ENCODE assay signal across 9 mouse cellular contexts in genomic region chr10:91236844-91237243, GRCm38 (mm10). TPM values are rescaled to one million over a fixed set of nuclear protein-coding genes. Genes with fewer than 3 reads are reported as not detected.
DNase-seq lines count a peak whose midpoint lies in the region; ATAC-seq and TF ChIP-seq lines count a peak whose summit lies in the region.
"Had no signal": no experiment of that assay in that cellular context is flagged by ENCODE, and none has a peak within 500 bp of the region (broad histone marks: within the 10 kb centered on the region; RNA-seq: fewer than 3 reads in every experiment).

No protein-coding gene starts in this region.

- TF ChIP-seq CTCF in layer of hippocampus, adult 2 months (conservative IDR thresholded peaks at IDR 0.05) = peak; percentile 85
- peak; percentile 72 for TF ChIP-seq CTCF in heart, postnatal 0 days (IDR thresholded peaks at IDR 0.05; ENCODE audit: low read depth)

- DNase-seq in layer of hippocampus, adult 2 months (ENCODE audit: low spot score in 2 of 2) = peak; percentile 21 to 25
- no peak for DNase-seq in layer of hippocampus, adult 8-10 months (ENCODE audit: low spot score in 2 of 2)
- peak; percentile 57 for DNase-seq in adipocyte (ENCODE audit: low spot score)
- DNase-seq in embryonic facial prominence, embryonic 11.5 days (ENCODE audit: low spot score) = peak; percentile 89
- DNase-seq in heart, postnatal 0 days (ENCODE audit: low spot score) = peak; percentile 95
- no peak for DNase-seq in spleen, postnatal 4 days (ENCODE audit: low spot score in 2 of 2)

- no peak for ATAC-seq in embryonic facial prominence, embryonic 11.5 days (replicated peaks; ENCODE audit: insufficient number of reproducible peaks, low FRiP score, low TSS enrichment, low read depth)
- peak; percentile 80 for ATAC-seq in heart, postnatal 0 days (ENCODE audit: insufficient read depth, low read depth)
- ATAC-seq in limb, embryonic 12.5 days (ENCODE audit: insufficient number of reproducible peaks, insufficient read depth, low FRiP score, low TSS enrichment, low read depth) = no peak
- 0 out of 2 replicates have a peak, but pooled peaks have one; percentile 29 for ATAC-seq in stomach, embryonic 14.5 days (ENCODE audit: insufficient number of reproducible peaks, insufficient read depth, low FRiP score, low read depth)

- H3K4me2 ChIP-seq in embryonic facial prominence, embryonic 11.5 days (ENCODE audit: low read depth, low read length) = no peak overlapping the region
- H3K4me2 ChIP-seq in heart, postnatal 0 days (ENCODE audit: low read depth, low read length) = peak overlapping the region; percentile 30
- H3K4me2 ChIP-seq in limb, embryonic 12.5 days = no peak overlapping the region
- no peak overlapping the region for H3K4me2 ChIP-seq in stomach, embryonic 14.5 days (replicated peaks; ENCODE audit: low read depth, low read length)
- H3K4me2 ChIP-seq: midbrain, embryonic 12.5 days had no signal

- H3K36me3 ChIP-seq in embryonic facial prominence, embryonic 11.5 days (replicated peaks; ENCODE audit: control insufficient read depth, insufficient read depth, low read depth, low read length) = no peaks in the 10 kb centered on the region
- no peaks in the 10 kb centered on the region for H3K36me3 ChIP-seq in heart, postnatal 0 days (replicated peaks; ENCODE audit: control insufficient read depth, insufficient read depth, low read length)
- no peaks in the 10 kb centered on the region for H3K36me3 ChIP-seq in limb, embryonic 12.5 days
- H3K36me3 ChIP-seq in stomach, embryonic 14.5 days (ENCODE audit: control insufficient read depth, insufficient read depth, low read length) = no peaks in the 10 kb centered on the region
- H3K36me3 ChIP-seq: midbrain, embryonic 12.5 days had no signal

- H3K4me3 ChIP-seq in layer of hippocampus, adult 2 months = no peak overlapping the region; the same call in 1 of the 2 replicates
- no peak overlapping the region for H3K4me3 ChIP-seq in embryonic facial prominence, embryonic 11.5 days (ENCODE audit: low read depth, low read length)
- no peak overlapping the region for H3K4me3 ChIP-seq in heart, postnatal 0 days (ENCODE audit: low read depth, low read length)
- H3K4me3 ChIP-seq in limb, embryonic 12.5 days (replicated peaks) = no peak overlapping the region
- no peak overlapping the region for H3K4me3 ChIP-seq in stomach, embryonic 14.5 days (ENCODE audit: low read depth, low read length)
- H3K4me3 ChIP-seq: midbrain, embryonic 12.5 days had no signal

- no peaks in the 10 kb centered on the region for H3K4me1 ChIP-seq in embryonic facial prominence, embryonic 11.5 days (ENCODE audit: control insufficient read depth, insufficient read depth, low read length)
- H3K4me1 ChIP-seq in heart, postnatal 0 days (ENCODE audit: control insufficient read depth, insufficient read depth) = peaks cover 25% of the 10 kb centered on the region
- peaks cover 45% of the 10 kb centered on the region for H3K4me1 ChIP-seq in limb, embryonic 12.5 days (replicated peaks)
- peaks cover 12% of the 10 kb centered on the region for H3K4me1 ChIP-seq in stomach, embryonic 14.5 days (ENCODE audit: control insufficient read depth, insufficient read depth, low read length)

- no peak for TF ChIP-seq EP300 in heart, postnatal 0 days (IDR thresholded peaks at IDR 0.05; ENCODE audit: low read depth)

- no peaks in the 10 kb centered on the region for H3K27me3 ChIP-seq in embryonic facial prominence, embryonic 11.5 days (ENCODE audit: control insufficient read depth, insufficient read depth, low read length)
- H3K27me3 ChIP-seq in heart, postnatal 0 days (ENCODE audit: control insufficient read depth, insufficient read depth, low read length) = no peaks in the 10 kb centered on the region
- H3K27me3 ChIP-seq in limb, embryonic 12.5 days = no peaks in the 10 kb centered on the region
- no peaks in the 10 kb centered on the region for H3K27me3 ChIP-seq in stomach, embryonic 14.5 days (ENCODE audit: control insufficient read depth, insufficient read depth, low read length)

- no peak overlapping the region for H3K9ac ChIP-seq in embryonic facial prominence, embryonic 11.5 days (replicated peaks; ENCODE audit: low read length)
- no peak overlapping the region for H3K9ac ChIP-seq in heart, postnatal 0 days (replicated peaks; ENCODE audit: low read depth, low read length)
- no peak overlapping the region for H3K9ac ChIP-seq in limb, embryonic 12.5 days (replicated peaks)
- H3K9ac ChIP-seq in stomach, embryonic 14.5 days (replicated peaks; ENCODE audit: low read depth, low read length) = no peak overlapping the region
- H3K9ac ChIP-seq: midbrain, embryonic 12.5 days had no signal

- H3K9me3 ChIP-seq in embryonic facial prominence, embryonic 11.5 days (replicated peaks; ENCODE audit: control insufficient read depth, low read length) = no peaks in the 10 kb centered on the region
- H3K9me3 ChIP-seq in heart, postnatal 0 days (replicated peaks; ENCODE audit: control insufficient read depth, low read length) = no peaks in the 10 kb centered on the region
- no peaks in the 10 kb centered on the region for H3K9me3 ChIP-seq in limb, embryonic 12.5 days
- no peaks in the 10 kb centered on the region for H3K9me3 ChIP-seq in stomach, embryonic 14.5 days (ENCODE audit: control insufficient read depth, low read depth, low read length)
- H3K9me3 ChIP-seq: midbrain, embryonic 12.5 days had no signal

- no peak overlapping the region for H3K27ac ChIP-seq in layer of hippocampus, adult 2 months
- H3K27ac ChIP-seq in embryonic facial prominence, embryonic 11.5 days (replicated peaks; ENCODE audit: low read depth, low read length) = no peak overlapping the region
- peak overlapping the region; percentile 86 for H3K27ac ChIP-seq in heart, postnatal 0 days (ENCODE audit: low read depth)
- H3K27ac ChIP-seq in limb, embryonic 12.5 days = peak overlapping the region; percentile 85
- H3K27ac ChIP-seq in stomach, embryonic 14.5 days (ENCODE audit: low read length) = no peak overlapping the region
- H3K27ac ChIP-seq: midbrain, embryonic 12.5 days had no signal

- WGBS in embryonic facial prominence, embryonic 11.5 days = 14% methylated on average over 7 of the region's 7 CpGs
- WGBS in heart, postnatal 0 days = 4% methylated on average over 7 of the region's 7 CpGs
- WGBS in limb, embryonic 12.5 days = 19% methylated on average over 7 of the region's 7 CpGs
- 15% methylated on average over 7 of the region's 7 CpGs for WGBS in stomach, embryonic 14.5 days

RNA-seq across cellular contexts. Expression of gene Tmpo, which starts 55.7 kb away (rescaled TPM):
- 10 to 100 TPM; 37.5 to 39.7 TPM for total RNA-seq in layer of hippocampus, adult 2 months (2021)
- 10 to 100 TPM; 39.2 to 51.2 (median 41.8) TPM for total RNA-seq in layer of hippocampus, adult 8-10 months (2022)
- polyA plus RNA-seq in embryonic facial prominence, embryonic 11.5 days (2014; fragmentation: Nextera tagmentation; extraction: Ambion mirVana) = 343 and 401 TPM in 2 replicates
- total RNA-seq in heart, postnatal 0 days (2014; rRNA removed; ENCODE audit: low replicate concordance) = 114 and 219 TPM in 2 replicates
- 61.6 and 62.8 TPM in 2 replicates for polyA plus RNA-seq in heart, postnatal 0 days (2015; fragmentation: Nextera tagmentation; extraction: Ambion mirVana)
- 436 and 444 TPM in 2 replicates for polyA plus RNA-seq in limb, embryonic 12.5 days (2016; fragmentation: Nextera tagmentation; extraction: Ambion mirVana)
- 236 and 261 TPM in 2 replicates for polyA plus RNA-seq in stomach, embryonic 14.5 days (2014; fragmentation: Nextera tagmentation; extraction: Ambion mirVana)

Comparison
In these comparisons a context has a peak if more than half of its experiments do, and no peak if none do; other contexts are left out.
1. DNase-seq: peak in layer of hippocampus, adult 2 months (2 of 2), adipocyte (single experiment), embryonic facial prominence, embryonic 11.5 days (single experiment) and heart, postnatal 0 days (single experiment); none in layer of hippocampus, adult 8-10 months (0 of 2) and spleen, postnatal 4 days (0 of 2).
2. H3K27ac ChIP-seq: peak in heart, postnatal 0 days (single experiment) and limb, embryonic 12.5 days (single experiment); none in layer of hippocampus, adult 2 months (single experiment), embryonic facial prominence, embryonic 11.5 days (single experiment) and stomach, embryonic 14.5 days (single experiment).
3. ATAC-seq: peak in heart, postnatal 0 days (single experiment) and stomach, embryonic 14.5 days (single experiment); none in embryonic facial prominence, embryonic 11.5 days (single experiment) and limb, embryonic 12.5 days (single experiment).